Mouse (Mus musculus): ENCODE results near the gene Unc93a2. TPM values are rescaled to one million over a fixed set of nuclear protein-coding genes. Genes with fewer than 3 reads are reported as not detected.

Gene Unc93a2
- polyA plus RNA-seq, 1 experiment from 2014 or later: not detected

Other genes starting within 250 kb of the Unc93a2 start
- 17.7 and 20.9 TPM in 2 replicates for gene Rps6ka2, start 215.3 kb downstream of the Unc93a2 start, polyA plus RNA-seq (2015; fragmentation: Nextera tagmentation; extraction: Ambion mirVana)
- gene Tcp10a, start 60.8 kb downstream of the Unc93a2 start, polyA plus RNA-seq (2015; fragmentation: Nextera tagmentation; extraction: Ambion mirVana): not detected in 2 replicates
- not detected in 2 replicates for gene Ttll2, start 32.8 kb downstream of the Unc93a2 start, polyA plus RNA-seq (2015; fragmentation: Nextera tagmentation; extraction: Ambion mirVana)
- not detected in 2 replicates for gene Gm49630, start 13.5 kb downstream of the Unc93a2 start, polyA plus RNA-seq (2015; fragmentation: Nextera tagmentation; extraction: Ambion mirVana)